Mouse (Mus musculus) thymus, adult 2 months (tissue): ENCODE measurements around the gene Per1.

Source experiments
- CTCF ChIP-seq: fragments of 200-500 bp; IDR thresholded peaks from 2 replicates; pipeline ENCODE4 v1.5.1; 2012; ENCODE audit warnings: mild to moderate bottlenecking, control low read depth, low read length, moderate library complexity, borderline replicate concordance; ENCODE audit not compliant: control insufficient read depth, poor library complexity, insufficient read depth; ENCODE audit errors: extremely low read depth
- POLR2A ChIP-seq: fragments of 200-500 bp; IDR thresholded peaks from 2 replicates; pipeline ENCODE4 v1.6.1; 2012; ENCODE audit warnings: mild to moderate bottlenecking, low read length, control low read depth, moderate library complexity; ENCODE audit not compliant: control insufficient read depth, poor library complexity, insufficient read depth; ENCODE audit errors: extremely low read depth

DNA sequence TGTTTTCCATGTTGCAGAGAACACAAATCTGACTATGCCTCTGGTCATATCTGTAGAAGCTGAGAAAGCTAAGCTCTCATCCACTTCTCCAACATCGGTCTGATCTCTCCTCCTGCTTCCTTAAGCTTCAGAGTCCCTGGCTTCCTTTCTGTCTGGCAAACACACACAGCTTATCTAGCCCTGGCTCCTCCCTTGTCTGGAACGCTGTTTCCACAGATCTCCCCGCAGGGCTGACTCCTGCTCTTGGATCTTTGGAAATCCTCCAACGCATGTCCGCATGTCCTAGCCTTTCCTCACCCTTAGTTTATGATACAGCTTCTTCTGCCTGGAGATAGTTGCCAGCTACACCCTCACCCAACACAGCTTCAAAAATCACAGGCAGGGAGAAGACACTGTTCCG lies 27.4 kb upstream of the Per1 start:
- TF ChIP-seq CTCF: no peak
- TF ChIP-seq POLR2A: no peak
